Mouse (Mus musculus): ENCODE results near the gene Ccdc58. TPM values are rescaled to one million over a fixed set of nuclear protein-coding genes. Genes with fewer than 3 reads are reported as not detected.

Ccdc58 gene
- polyA plus RNA-seq, 1 experiment from 2014 or later, result 98.9 TPM

DNA sequence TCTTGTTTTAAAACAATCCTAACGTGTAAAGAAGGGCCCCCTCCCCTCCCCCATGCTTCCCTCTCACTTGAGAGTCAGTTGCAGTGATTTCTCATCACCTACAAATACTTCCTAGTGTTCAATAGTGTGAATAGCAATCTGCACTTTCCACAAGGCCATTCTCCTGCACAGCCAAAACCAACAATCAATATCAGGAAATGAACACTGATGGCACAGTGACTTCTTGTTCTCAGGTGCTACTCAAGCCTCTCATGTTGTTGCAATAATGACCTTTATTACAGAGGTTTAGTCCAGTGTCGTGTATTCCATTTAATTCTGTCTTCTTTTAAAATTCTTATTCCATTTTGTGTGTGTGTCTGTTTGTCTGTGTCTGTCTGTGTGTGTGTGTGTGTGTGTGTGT, 66.7 kb downstream of the Ccdc58 start:
- no peak for ATAC-seq (replicated peaks; ENCODE audit: extremely low read depth, insufficient read depth, low FRiP score)
- Histone ChIP-seq H3K9me3 (replicated peaks; ENCODE audit: control insufficient read depth, low read length) (no peaks in the 10 kb centered on the region), H3K9ac (ENCODE audit: low read length) (no peak overlapping the region), H3K4me1 (ENCODE audit: control insufficient read depth, insufficient read depth, low read length) (no peaks in the 10 kb centered on the region), H3K27ac (ENCODE audit: low read length) (no peak overlapping the region), H3K36me3 (ENCODE audit: control insufficient read depth, insufficient read depth) (no peaks in the 10 kb centered on the region), H3K27me3 (ENCODE audit: control insufficient read depth, insufficient read depth, low read length) (no peaks in the 10 kb centered on the region), H3K4me2 (ENCODE audit: low read depth, low read length) (no peak overlapping the region), H3K4me3 (ENCODE audit: low read length) (no peak overlapping the region)
- WGBS, result 64% methylated on average over 2 of the region's 2 CpGs

Other genes with a start within 250 kb of the Ccdc58 start
- gene Parp14, start 200.1 kb upstream of the Ccdc58 start, polyA plus RNA-seq (2015; fragmentation: Nextera tagmentation; extraction: Ambion mirVana), result 1.7 and 2.5 TPM in 2 replicates
- gene Parp9, start 133.2 kb upstream of the Ccdc58 start, polyA plus RNA-seq (2015; fragmentation: Nextera tagmentation; extraction: Ambion mirVana), result 11.0 and 15.4 TPM in 2 replicates
- gene Dtx3l, start 132.5 kb upstream of the Ccdc58 start, polyA plus RNA-seq (2015; fragmentation: Nextera tagmentation; extraction: Ambion mirVana), result 7.7 and 9.4 TPM in 2 replicates
- 41.4 and 43.5 TPM in 2 replicates for gene Kpna1, start 92.9 kb upstream of the Ccdc58 start, polyA plus RNA-seq (2015; fragmentation: Nextera tagmentation; extraction: Ambion mirVana)
- gene Wdr5b, start 30.5 kb upstream of the Ccdc58 start, polyA plus RNA-seq (2015; fragmentation: Nextera tagmentation; extraction: Ambion mirVana), result 6.5 and 6.9 TPM in 2 replicates
- 952 and 987 TPM in 2 replicates for gene Fam162a, start 91 bp upstream of the Ccdc58 start, polyA plus RNA-seq (2015; fragmentation: Nextera tagmentation; extraction: Ambion mirVana)
- 0.05 TPM in 1 of 2 replicates, not detected in the other for gene Csta1, start 59.6 kb downstream of the Ccdc58 start, polyA plus RNA-seq (2015; fragmentation: Nextera tagmentation; extraction: Ambion mirVana)
- gene Stfa2l1, start 85.1 kb downstream of the Ccdc58 start, polyA plus RNA-seq (2015; fragmentation: Nextera tagmentation; extraction: Ambion mirVana), result 0.42 and 0.93 TPM in 2 replicates
- gene Gm5483, start 112.5 kb downstream of the Ccdc58 start, polyA plus RNA-seq (2015; fragmentation: Nextera tagmentation; extraction: Ambion mirVana), result 2.0 and 2.6 TPM in 2 replicates
- gene Gm5416, start 138.7 kb downstream of the Ccdc58 start, polyA plus RNA-seq (2015; fragmentation: Nextera tagmentation; extraction: Ambion mirVana), result not detected in 2 replicates
- gene 2010005H15Rik, start 149.8 kb downstream of the Ccdc58 start, polyA plus RNA-seq (2015; fragmentation: Nextera tagmentation; extraction: Ambion mirVana), result 1.2 TPM in 1 of 2 replicates, not detected in the other
- 3.6 and 4.0 TPM in 2 replicates for gene Stfa1, start 205.3 kb downstream of the Ccdc58 start, polyA plus RNA-seq (2015; fragmentation: Nextera tagmentation; extraction: Ambion mirVana)

Measured in heart, embryonic 16.5 days (tissue).